Mouse (Mus musculus) brain, adult 2 months (tissue): Measurements from ENCODE around the gene Fam13a.

Source experiments
- DNase-seq: peaks from one replicate; pipeline ENCODE4 v3.0.0; 2011; ENCODE audit warnings: low read depth, low spot score

The Fam13a gene

DNA sequence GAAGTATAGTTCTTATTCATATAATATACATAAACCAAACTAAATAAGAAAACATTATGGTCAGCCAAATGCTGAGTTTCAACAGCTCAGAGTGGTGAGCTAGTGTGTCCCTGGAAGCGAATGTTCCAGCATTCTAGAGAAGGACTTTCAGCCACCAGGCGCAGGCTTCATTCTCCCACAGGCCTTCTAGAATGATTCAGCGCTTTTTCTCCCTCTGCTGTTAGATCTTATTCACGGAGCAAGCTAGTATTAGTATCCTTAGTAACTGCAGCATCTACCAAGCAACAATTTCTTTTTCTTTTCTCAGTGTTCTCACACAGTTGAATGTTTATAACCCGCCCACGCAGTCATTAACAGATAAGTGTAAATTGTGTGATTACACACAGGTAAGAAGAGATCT lies 142.1 kb downstream of the Fam13a start:
- peak; percentile 81 for DNase-seq
